Mouse (Mus musculus): ENCODE measurements around the gene Dnmt3b. TPM values are rescaled to one million over a fixed set of nuclear protein-coding genes. Genes with fewer than 3 reads are reported as not detected.
A peak's percentile ranks its signal among the peaks of the same experiment; 100 is the strongest.
"Not testable (repeated sequence)": the region's sequence is repeated elsewhere in the genome, so short reads cannot be mapped to it uniquely, and the experiment has no call there.

Gene Dnmt3b
- polyA plus RNA-seq, 1 experiment from 2014 or later: 15.0 TPM

- H3K4me2 ChIP-seq (ENCODE audit: low read depth, low read length): peak overlapping the region; percentile 95
- WGBS: 18% methylated on average over 14 of the region's 14 CpGs
- peak overlapping the region; percentile 76 for H3K4me3 ChIP-seq (ENCODE audit: low read depth, low read length)
- peak overlapping the region; percentile 83 for H3K9ac ChIP-seq (replicated peaks; ENCODE audit: low read length)
- H3K4me1 ChIP-seq (ENCODE audit: control insufficient read depth, insufficient read depth, low read length): peaks cover 2% of the 10 kb centered on the region
- H3K9me3 ChIP-seq (replicated peaks; ENCODE audit: control insufficient read depth, low read length): no peaks in the 10 kb centered on the region
- H3K27ac ChIP-seq (replicated peaks; ENCODE audit: low read depth, low read length): no peak overlapping the region; the same call in 1 of the 2 replicates
- no peaks in the 10 kb centered on the region for H3K27me3 ChIP-seq (ENCODE audit: control insufficient read depth, insufficient read depth, low read length)
- DNase-seq (ENCODE audit: low spot score) (peak; percentile 2), ATAC-seq (replicated peaks; ENCODE audit: insufficient number of reproducible peaks, low FRiP score, low TSS enrichment, low read depth) (0 out of 2 replicates have a peak, but pooled peaks have one; percentile 1)
- H3K36me3 ChIP-seq (replicated peaks; ENCODE audit: control insufficient read depth, insufficient read depth, low read depth, low read length): no peaks in the 10 kb centered on the region
These were observed 415 bp upstream of the Dnmt3b start for GRCm38 (mm10) chr2:153648773-153649297.

GRCm38 (mm10) chr2:153650014-153650687 lies 901 bp downstream of the Dnmt3b start:
- peaks cover 2% of the 10 kb centered on the region for H3K4me1 ChIP-seq (ENCODE audit: control insufficient read depth, insufficient read depth, low read length)
- peak; percentile 7; the same call in 1 of the 2 replicates for ATAC-seq (replicated peaks; ENCODE audit: insufficient number of reproducible peaks, low FRiP score, low TSS enrichment, low read depth)
- H3K9ac ChIP-seq (replicated peaks; ENCODE audit: low read length): peak overlapping the region; percentile 83
- 2% methylated on average over 28 of the region's 28 CpGs for WGBS
- no peak overlapping the region for H3K27ac ChIP-seq (replicated peaks; ENCODE audit: low read depth, low read length)
- peak overlapping the region; percentile 95 for H3K4me2 ChIP-seq (ENCODE audit: low read depth, low read length)
- no peaks in the 10 kb centered on the region for H3K9me3 ChIP-seq (replicated peaks; ENCODE audit: control insufficient read depth, low read length)
- H3K36me3 ChIP-seq (replicated peaks; ENCODE audit: control insufficient read depth, insufficient read depth, low read depth, low read length): no peaks in the 10 kb centered on the region
- peak; percentile 55 for DNase-seq (ENCODE audit: low spot score)
- peak overlapping the region; percentile 76 for H3K4me3 ChIP-seq (ENCODE audit: low read depth, low read length)
- H3K27me3 ChIP-seq (ENCODE audit: control insufficient read depth, insufficient read depth, low read length): no peaks in the 10 kb centered on the region

- Histone ChIP-seq H3K4me3 (ENCODE audit: low read depth, low read length) (no peak overlapping the region), H3K27ac (replicated peaks; ENCODE audit: low read depth, low read length) (no peak overlapping the region), H3K4me1 (ENCODE audit: control insufficient read depth, insufficient read depth, low read length) (peaks cover 2% of the 10 kb centered on the region), H3K9ac (replicated peaks; ENCODE audit: low read length) (no peak overlapping the region), H3K27me3 (ENCODE audit: control insufficient read depth, insufficient read depth, low read length) (no peaks in the 10 kb centered on the region), H3K4me2 (ENCODE audit: low read depth, low read length) (no peak overlapping the region), H3K9me3 (replicated peaks; ENCODE audit: control insufficient read depth, low read length) (no peaks in the 10 kb centered on the region), H3K36me3 (replicated peaks; ENCODE audit: control insufficient read depth, insufficient read depth, low read depth, low read length) (no peaks in the 10 kb centered on the region)
- DNase-seq (ENCODE audit: low spot score) (peak; percentile 18), ATAC-seq (replicated peaks; ENCODE audit: insufficient number of reproducible peaks, low FRiP score, low TSS enrichment, low read depth) (no peak)
- 26% methylated on average over 3 of the region's 3 CpGs for WGBS
These were observed 2.4 kb downstream of the Dnmt3b start for GRCm38 (mm10) chr2:153651681-153652080.

- H3K9me3 ChIP-seq (replicated peaks; ENCODE audit: control insufficient read depth, low read length); H3K9ac ChIP-seq (replicated peaks; ENCODE audit: low read length): not testable (repeated sequence)
- 79% methylated on average over 5 of the region's 8 CpGs for WGBS
These were observed 8.4 kb downstream of the Dnmt3b start for GRCm38 (mm10) chr2:153657659-153658058.

GRCm38 (mm10) chr2:153660616-153661015 lies 11.4 kb downstream of the Dnmt3b start:
- ATAC-seq (replicated peaks; ENCODE audit: insufficient number of reproducible peaks, low FRiP score, low TSS enrichment, low read depth): no peak
- DNase-seq (ENCODE audit: low spot score): no peak

More at GRCm38 (mm10) chr2:153657659-153658058, 8.4 kb downstream of the Dnmt3b start:
- H3K4me3 ChIP-seq (ENCODE audit: low read depth, low read length); H3K4me2 ChIP-seq (ENCODE audit: low read depth, low read length); DNase-seq (ENCODE audit: low spot score); H3K27me3 ChIP-seq (ENCODE audit: control insufficient read depth, insufficient read depth, low read length); H3K36me3 ChIP-seq (replicated peaks; ENCODE audit: control insufficient read depth, insufficient read depth, low read depth, low read length); H3K4me1 ChIP-seq (ENCODE audit: control insufficient read depth, insufficient read depth, low read length); H3K27ac ChIP-seq (replicated peaks; ENCODE audit: low read depth, low read length): not testable (repeated sequence)
- 0 out of 2 replicates have a peak, but pooled peaks have one; percentile 18 for ATAC-seq (replicated peaks; ENCODE audit: insufficient number of reproducible peaks, low FRiP score, low TSS enrichment, low read depth)

GRCm38 (mm10) chr2:153665401-153665800 lies 16.2 kb downstream of the Dnmt3b start:
- H3K9me3 ChIP-seq (replicated peaks; ENCODE audit: control insufficient read depth, low read length): no peaks in the 10 kb centered on the region
- no peaks in the 10 kb centered on the region for H3K4me1 ChIP-seq (ENCODE audit: control insufficient read depth, insufficient read depth, low read length)
- no peak overlapping the region for H3K4me2 ChIP-seq (ENCODE audit: low read depth, low read length)
- no peak overlapping the region for H3K9ac ChIP-seq (replicated peaks; ENCODE audit: low read length)
- H3K4me3 ChIP-seq (ENCODE audit: low read depth, low read length): no peak overlapping the region
- no peaks in the 10 kb centered on the region for H3K27me3 ChIP-seq (ENCODE audit: control insufficient read depth, insufficient read depth, low read length)
- ATAC-seq (replicated peaks; ENCODE audit: insufficient number of reproducible peaks, low FRiP score, low TSS enrichment, low read depth): no peak
- no peak for DNase-seq (ENCODE audit: low spot score)
- no peak overlapping the region for H3K27ac ChIP-seq (replicated peaks; ENCODE audit: low read depth, low read length)
- 88% methylated on average over 7 of the region's 7 CpGs for WGBS
- H3K36me3 ChIP-seq (replicated peaks; ENCODE audit: control insufficient read depth, insufficient read depth, low read depth, low read length): no peaks in the 10 kb centered on the region

More at GRCm38 (mm10) chr2:153660616-153661015, 11.4 kb downstream of the Dnmt3b start:
- no peak overlapping the region for H3K4me3 ChIP-seq (ENCODE audit: low read depth, low read length)
- H3K36me3 ChIP-seq (replicated peaks; ENCODE audit: control insufficient read depth, insufficient read depth, low read depth, low read length): no peaks in the 10 kb centered on the region
- no peaks in the 10 kb centered on the region for H3K27me3 ChIP-seq (ENCODE audit: control insufficient read depth, insufficient read depth, low read length)
- H3K4me2 ChIP-seq (ENCODE audit: low read depth, low read length): no peak overlapping the region
- no peak overlapping the region for H3K9ac ChIP-seq (replicated peaks; ENCODE audit: low read length)
- H3K9me3 ChIP-seq (replicated peaks; ENCODE audit: control insufficient read depth, low read length): no peaks in the 10 kb centered on the region
- 32% methylated on average over 3 of the region's 3 CpGs for WGBS
- no peaks in the 10 kb centered on the region for H3K4me1 ChIP-seq (ENCODE audit: control insufficient read depth, insufficient read depth, low read length)
- no peak overlapping the region for H3K27ac ChIP-seq (replicated peaks; ENCODE audit: low read depth, low read length)

GRCm38 (mm10) chr2:153668754-153669376 lies 19.6 kb downstream of the Dnmt3b start:
- Histone ChIP-seq H3K4me3 (ENCODE audit: low read depth, low read length) (no peak overlapping the region), H3K4me1 (ENCODE audit: control insufficient read depth, insufficient read depth, low read length) (no peaks in the 10 kb centered on the region), H3K27me3 (ENCODE audit: control insufficient read depth, insufficient read depth, low read length) (no peaks in the 10 kb centered on the region), H3K9me3 (replicated peaks; ENCODE audit: control insufficient read depth, low read length) (no peaks in the 10 kb centered on the region), H3K36me3 (replicated peaks; ENCODE audit: control insufficient read depth, insufficient read depth, low read depth, low read length) (no peaks in the 10 kb centered on the region), H3K4me2 (ENCODE audit: low read depth, low read length) (no peak overlapping the region), H3K9ac (replicated peaks; ENCODE audit: low read length) (no peak overlapping the region), H3K27ac (replicated peaks; ENCODE audit: low read depth, low read length) (no peak overlapping the region)
- WGBS: 75% methylated on average over 7 of the region's 7 CpGs
- no peak for ATAC-seq (replicated peaks; ENCODE audit: insufficient number of reproducible peaks, low FRiP score, low TSS enrichment, low read depth)
- DNase-seq (ENCODE audit: low spot score): peak; percentile 83

GRCm38 (mm10) chr2:153670111-153670510 lies 20.9 kb downstream of the Dnmt3b start:
- no peak overlapping the region for H3K27ac ChIP-seq (replicated peaks; ENCODE audit: low read depth, low read length)
- ATAC-seq (replicated peaks; ENCODE audit: insufficient number of reproducible peaks, low FRiP score, low TSS enrichment, low read depth) (no peak), DNase-seq (ENCODE audit: low spot score) (no peak)
- H3K36me3 ChIP-seq (replicated peaks; ENCODE audit: control insufficient read depth, insufficient read depth, low read depth, low read length): no peaks in the 10 kb centered on the region
- H3K4me1 ChIP-seq (ENCODE audit: control insufficient read depth, insufficient read depth, low read length): no peaks in the 10 kb centered on the region
- H3K9ac ChIP-seq (replicated peaks; ENCODE audit: low read length): no peak overlapping the region
- no peaks in the 10 kb centered on the region for H3K27me3 ChIP-seq (ENCODE audit: control insufficient read depth, insufficient read depth, low read length)
- H3K9me3 ChIP-seq (replicated peaks; ENCODE audit: control insufficient read depth, low read length): no peaks in the 10 kb centered on the region
- WGBS: 86% methylated on average over 5 of the region's 5 CpGs
- H3K4me2 ChIP-seq (ENCODE audit: low read depth, low read length): no peak overlapping the region
- no peak overlapping the region for H3K4me3 ChIP-seq (ENCODE audit: low read depth, low read length)

Measured in embryonic facial prominence, embryonic 11.5 days (tissue).